Mouse (Mus musculus) liver, adult 2 months (tissue): Measurements from ENCODE around the gene Traf3ip1.

Source experiments
- CTCF ChIP-seq: fragments of 200-500 bp; IDR thresholded peaks from 2 replicates; pipeline ENCODE4 v1.5.1; 2011; ENCODE audit warnings: low read depth, low read length, control low read depth
- POLR2A ChIP-seq: fragments of 200-500 bp; IDR thresholded peaks from 2 replicates; pipeline ENCODE4 v1.6.1; 2011; ENCODE audit warnings: low read length, control low read depth; ENCODE audit not compliant: insufficient read depth; ENCODE audit errors: extremely low read depth

DNA sequence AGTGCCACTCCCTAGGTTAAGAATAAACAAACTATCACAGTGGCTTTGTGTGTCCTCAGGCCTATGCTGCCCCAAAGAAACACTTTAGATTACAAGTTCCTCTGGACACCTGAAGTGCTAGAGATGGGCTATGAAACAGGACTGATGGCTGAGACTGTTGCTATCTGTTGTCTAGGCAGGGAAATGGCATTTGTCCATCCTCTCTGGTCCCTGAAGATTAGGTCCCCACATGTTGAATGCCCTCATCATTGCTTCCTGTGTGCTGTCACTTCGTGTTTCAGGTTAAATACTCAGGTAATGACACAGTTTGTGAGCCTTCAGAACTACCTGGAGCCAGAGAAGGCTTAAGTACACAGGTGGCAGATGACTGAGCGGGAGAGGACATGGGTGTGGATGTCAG lies 54.6 kb downstream of the Traf3ip1 start:
- no peak for TF ChIP-seq CTCF
- TF ChIP-seq POLR2A, result no peak
